Mouse (Mus musculus) ES-E14 (cell line): Measurements from ENCODE around the gene Heatr3. TPM values are rescaled to one million over a fixed set of nuclear protein-coding genes. Genes with fewer than 3 reads are reported as not detected.

Experiments used
- DNase-seq: peaks from one replicate; pipeline ENCODE4 v3.0.0-alpha.2; 2013; ENCODE audit warnings: low read depth, low spot score
- H3K27ac ChIP-seq: 2 replicates; pipeline ENCODE4 v1.5.1; 2012; ENCODE audit warnings: low read depth, mild to moderate bottlenecking, low read length, moderate library complexity, mixed read lengths; ENCODE audit not compliant: poor library complexity, insufficient read depth, severe bottlenecking
- H3K36me3 ChIP-seq: 2 replicates; pipeline ENCODE4 v1.6.1; 2012; ENCODE audit warnings: mild to moderate bottlenecking, low read length, moderate library complexity, mixed read lengths; ENCODE audit not compliant: control insufficient read depth, poor library complexity, insufficient read depth, severe bottlenecking
- H3K4me1 ChIP-seq, 2 experiments: fragments of 150-350 bp in 1 of 2; sonication (generic) in 1 of 2; 2 replicates each; pipeline ENCODE4 v1.6.1; 2012; ENCODE audit warnings: low read length in 2 of 2, mild to moderate bottlenecking in 1 of 2, mixed read lengths in 1 of 2; ENCODE audit not compliant: control insufficient read depth in 2 of 2, insufficient read depth in 2 of 2, poor library complexity in 1 of 2
- H3K4me3 ChIP-seq, 2 experiments: fragments of 150-350 bp in 1 of 2; sonication (generic) in 1 of 2; 2 replicates each; pipeline ENCODE4 v1.5.1; 2012; ENCODE audit warnings: low read length in 2 of 2, low read depth in 1 of 2, mild to moderate bottlenecking in 1 of 2, mixed read lengths in 1 of 2; ENCODE audit not compliant: insufficient read depth in 1 of 2, poor library complexity in 1 of 2, severe bottlenecking in 1 of 2
- H3K9ac ChIP-seq: 2 replicates; pipeline ENCODE4 v1.6.1; 2012; ENCODE audit warnings: low read depth, mild to moderate bottlenecking, low read length, mixed read lengths; ENCODE audit not compliant: poor library complexity, insufficient read depth, severe bottlenecking
- H3K9me3 ChIP-seq: fragments of 150-350 bp; sonication (generic); 2 replicates; pipeline ENCODE4 v1.6.1; 2012; ENCODE audit warnings: low read depth, mild to moderate bottlenecking, low read length; ENCODE audit not compliant: control insufficient read depth, insufficient read depth
- CHD2 ChIP-seq: IDR thresholded peaks from 2 replicates; pipeline ENCODE4 v1.6.1; 2014; ENCODE audit warnings: mild to moderate bottlenecking, low read depth, low read length, inconsistent platforms
- HCFC1 ChIP-seq: IDR thresholded peaks from 2 replicates; pipeline ENCODE4 v1.6.1; 2012; ENCODE audit warnings: low read length, inconsistent platforms, borderline replicate concordance; ENCODE audit not compliant: insufficient read depth
- MAFK ChIP-seq: IDR thresholded peaks from 2 replicates; pipeline ENCODE4 v1.6.1; 2014; ENCODE audit warnings: mild to moderate bottlenecking, low read depth, low read length, inconsistent platforms; ENCODE audit not compliant: insufficient read depth
- ZC3H11A ChIP-seq: IDR thresholded peaks from 2 replicates; pipeline ENCODE4 v1.6.1; 2012; ENCODE audit warnings: low read depth, mild to moderate bottlenecking, inconsistent platforms, low read length, borderline replicate concordance
- ZNF384 ChIP-seq: IDR thresholded peaks from 2 replicates; pipeline ENCODE4 v1.6.1; 2012; ENCODE audit warnings: low read depth, low read length, inconsistent platforms
- in situ Hi-C, 2 experiments: fragments of 600-800 bp; cut with MboI; formaldehyde crosslinking; loops; one replicate each; pipeline ENCODE4 v1.15.1; 2025; ENCODE audit warnings: low sequenced_read_pairs in 2 of 2, inconsistent platforms in 1 of 2; ENCODE audit not compliant: unreplicated experiment in 2 of 2
- total RNA-seq: library from RNA; depleted of rRNA; stranded (reverse); fragments of 300-350 nt; gene quantifications from 2 replicates; pipeline ENCODE4 v1.2.3, GENCODE M21; 2012; rRNA removed

Heatr3 gene
- total RNA-seq = 41.1 and 55.5 TPM in 2 replicates

DNA sequence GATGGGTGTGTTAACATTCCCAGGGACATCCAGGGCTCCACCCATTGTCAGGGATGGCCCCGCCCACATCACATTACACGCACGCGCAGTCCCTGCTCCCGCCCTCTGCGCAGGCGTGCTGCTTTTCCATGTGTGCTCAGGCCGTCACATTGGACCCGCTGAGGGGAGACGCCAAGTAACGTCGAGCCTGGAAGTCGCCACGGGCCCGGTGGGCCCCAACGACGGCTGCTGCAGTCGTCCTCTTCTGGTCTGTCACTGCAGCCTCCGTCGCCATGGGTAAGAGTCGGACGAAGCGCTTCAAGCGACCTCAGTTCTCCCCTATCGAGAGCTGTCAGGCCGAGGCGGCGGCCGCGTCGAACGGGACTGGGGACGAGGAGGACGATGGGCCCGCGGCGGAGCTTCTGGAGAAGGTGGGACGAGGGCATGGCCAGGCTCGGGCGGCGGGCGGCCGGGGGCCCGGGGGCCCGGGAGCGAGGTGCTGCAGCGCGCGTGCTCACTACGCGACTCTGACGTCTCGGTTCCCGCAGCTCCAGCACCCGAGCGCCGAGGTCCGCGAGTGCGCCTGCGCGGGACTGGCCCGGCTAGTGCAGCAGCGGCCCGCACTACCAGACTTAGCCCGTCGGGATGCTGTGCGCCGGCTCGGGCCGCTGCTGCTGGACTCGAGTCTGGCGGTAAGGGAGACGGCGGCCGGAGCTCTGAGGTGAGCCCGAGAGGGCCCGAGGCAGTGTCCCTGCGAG lies at the start of gene Heatr3:
Gene Heatr3, plus strand, starts transcription at position 108 of the 737 bp plus-strand sequence.
- Histone ChIP-seq H3K27ac (peak within 1 kb of the TSS; percentile 45; the same call in 1 of the 2 replicates), H3K4me3 (peak within 1 kb of the TSS; percentile 84 to 87), H3K4me1 (peaks cover 3 to 4% of the 10 kb centered on the region in 2 experiments; a peak in 3 of 4 replicates), H3K9me3 (no peaks in the 10 kb centered on the region), H3K9ac (peak within 1 kb of the TSS; percentile 90), H3K36me3 (peaks cover 8% of the 10 kb centered on the region)
- TF ChIP-seq HCFC1 (peak; percentile 54; the same call in 1 of the 2 replicates), ZNF384 (no peak)
- in situ Hi-C loops = no loop called here
- DNase-seq = peak; percentile 90

DNA sequence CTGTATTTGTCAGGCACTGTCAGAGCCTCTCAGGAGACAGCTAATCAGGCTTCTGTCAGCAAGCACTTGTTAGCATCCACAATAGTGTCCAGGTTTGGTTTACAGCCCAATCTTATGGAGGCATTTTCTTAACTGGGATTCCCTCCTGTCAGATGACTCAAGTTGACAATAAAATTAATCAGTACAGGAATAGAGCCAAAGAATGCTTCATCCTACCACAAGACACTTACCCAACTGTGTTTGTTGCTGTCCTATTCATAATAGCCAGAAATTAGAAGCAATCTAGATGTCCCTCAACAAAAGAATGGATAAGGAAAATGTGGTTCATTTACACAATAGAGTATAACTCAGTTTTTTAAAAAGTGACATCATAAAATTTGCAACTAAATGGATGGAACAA lies 49.6 kb upstream of the Heatr3 start:
- Histone ChIP-seq H3K4me3 (no peak overlapping the region), H3K4me1 (0 out of 4 replicates have a peak, but pooled peaks cover 0 to 2% of the 10 kb centered on the region in 2 experiments), H3K9ac (no peak overlapping the region), H3K36me3 (no peaks in the 10 kb centered on the region), H3K9me3 (no peaks in the 10 kb centered on the region), H3K27ac (no peak overlapping the region)
- DNase-seq = no peak
- TF ChIP-seq ZC3H11A = no peak
- TF ChIP-seq ZNF384 = no peak
- TF ChIP-seq CHD2 = no peak
- TF ChIP-seq HCFC1 = no peak
- no peak for TF ChIP-seq MAFK
- in situ Hi-C loops = no loop called here

DNA sequence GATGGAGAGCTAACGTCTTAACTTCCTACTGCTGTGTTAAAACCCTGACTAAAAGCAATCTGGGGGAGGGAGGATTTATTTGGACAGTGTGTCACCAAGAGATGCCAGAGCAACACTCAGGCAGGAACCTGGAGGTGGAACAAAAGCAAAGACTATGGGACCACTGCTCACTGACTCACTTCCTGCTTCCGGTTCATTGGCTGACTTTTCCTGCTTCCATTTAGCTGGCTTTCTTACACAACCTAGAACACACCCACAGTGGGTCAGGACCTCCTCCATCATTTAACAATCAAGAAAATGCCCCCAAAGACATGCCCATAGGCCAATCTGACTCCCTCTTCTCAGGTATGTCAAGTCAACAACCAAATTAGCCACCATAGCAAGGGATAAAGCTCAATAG lies 46.0 kb upstream of the Heatr3 start:
- in situ Hi-C loops = no loop called here
- H3K4me1 ChIP-seq = peaks cover 0 to 4% of the 10 kb centered on the region in 2 experiments; a peak in 1 of 4 replicates
- no peaks in the 10 kb centered on the region for H3K9me3 ChIP-seq
- no peak for DNase-seq
- no peak overlapping the region for H3K4me3 ChIP-seq
- H3K27ac ChIP-seq = no peak overlapping the region
- no peaks in the 10 kb centered on the region for H3K36me3 ChIP-seq
- H3K9ac ChIP-seq = no peak overlapping the region
- TF ChIP-seq CHD2 = no peak
- no peak for TF ChIP-seq HCFC1
- TF ChIP-seq MAFK = no peak
- no peak for TF ChIP-seq ZC3H11A

DNA sequence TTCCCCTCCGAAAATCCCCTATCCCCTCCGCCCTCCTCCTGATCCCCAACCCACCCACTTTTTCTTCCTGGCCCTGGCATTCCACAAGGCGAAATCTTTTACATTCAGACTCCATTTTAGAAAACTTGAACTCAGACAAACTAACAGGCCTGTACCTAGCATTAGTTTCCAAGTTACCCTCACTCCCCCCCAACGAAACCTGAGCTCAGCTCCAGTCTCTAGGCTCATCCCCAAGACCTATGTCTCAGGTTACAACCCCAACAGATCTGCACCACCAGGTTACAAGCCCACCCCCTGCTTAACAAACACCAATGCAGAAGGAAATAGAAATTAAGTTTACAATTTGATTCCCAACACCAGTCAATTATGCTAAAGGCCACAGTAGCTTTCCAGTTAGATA lies 44.3 kb upstream of the Heatr3 start:
- no peak overlapping the region for H3K9ac ChIP-seq
- H3K4me1 ChIP-seq = peaks cover 0 to 4% of the 10 kb centered on the region in 2 experiments; a peak in 1 of 4 replicates
- DNase-seq = no peak
- H3K4me3 ChIP-seq = no peak overlapping the region
- H3K27ac ChIP-seq = no peak overlapping the region
- in situ Hi-C loops = no loop called here
- no peak for TF ChIP-seq HCFC1
- no peak for TF ChIP-seq CHD2
- no peak for TF ChIP-seq ZNF384
- no peak for TF ChIP-seq ZC3H11A
- no peak for TF ChIP-seq MAFK
- H3K36me3 ChIP-seq = no peaks in the 10 kb centered on the region
- H3K9me3 ChIP-seq = no peaks in the 10 kb centered on the region

DNA sequence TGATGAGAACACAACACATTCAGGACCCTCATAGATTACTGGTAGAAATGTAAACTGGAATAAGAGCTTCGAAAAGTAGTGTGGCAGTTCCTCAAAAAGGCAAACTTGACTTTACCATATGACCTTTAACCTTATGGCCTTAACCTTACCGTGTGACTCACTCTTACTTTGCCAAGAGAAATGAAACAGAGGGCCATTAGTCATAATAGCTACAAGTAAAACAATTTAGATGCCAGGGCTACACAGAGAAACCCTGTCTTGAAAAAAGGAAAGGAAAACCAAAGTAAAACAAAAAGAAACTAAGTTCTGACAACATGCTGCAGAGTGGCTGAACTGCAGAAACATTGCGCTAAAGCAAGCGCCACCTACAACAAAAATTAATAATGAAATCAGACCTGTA lies 38.8 kb upstream of the Heatr3 start:
- Histone ChIP-seq H3K36me3 (no peaks in the 10 kb centered on the region), H3K9ac (no peak overlapping the region), H3K27ac (no peak overlapping the region), H3K4me3 (no peak overlapping the region), H3K4me1 (no peaks in the 10 kb centered on the region), H3K9me3 (no peaks in the 10 kb centered on the region)
- in situ Hi-C loops = no loop called here
- no peak for TF ChIP-seq ZC3H11A
- no peak for TF ChIP-seq MAFK
- no peak for TF ChIP-seq ZNF384
- TF ChIP-seq HCFC1 = no peak
- no peak for TF ChIP-seq CHD2
- DNase-seq = no peak
